Mouse (Mus musculus) natural killer cell, adult 2 months (primary cell): ENCODE data around the gene Surf1.

ENCODE experiments used
- DNase-seq, 2 experiments: peaks; one replicate each; pipeline ENCODE4 v3.0.0; 2022; ENCODE audit warnings: low spot score in 2 of 2

The Surf1 gene

GRCm38 (mm10) chr2:26927745-26928476 is 11.6 kb upstream of the Surf1 start:
- no peak for DNase-seq

- DNase-seq = no peak
Measured at GRCm38 (mm10) chr2:26921784-26922183, 5.5 kb upstream of the Surf1 start.

- DNase-seq = no peak
Measured at GRCm38 (mm10) chr2:26920190-26920855, 4.0 kb upstream of the Surf1 start.

GRCm38 (mm10) chr2:26919684-26920083 is 3.4 kb upstream of the Surf1 start:
- DNase-seq = no peak

GRCm38 (mm10) chr2:26916738-26917137 is 408 bp upstream of the Surf1 start:
- no peak for DNase-seq

- DNase-seq = no peak
Measured at GRCm38 (mm10) chr2:26914148-26914941, 2.0 kb downstream of the Surf1 start.

- no peak for DNase-seq
Measured at GRCm38 (mm10) chr2:26913416-26914147, 2.7 kb downstream of the Surf1 start.

GRCm38 (mm10) chr2:26912253-26912770 is 4.0 kb downstream of the Surf1 start:
- DNase-seq = no peak

GRCm38 (mm10) chr2:26910994-26911765 is 5.2 kb downstream of the Surf1 start:
- no peak for DNase-seq

GRCm38 (mm10) chr2:26910124-26910993 is 6.0 kb downstream of the Surf1 start, which contains the start of the genes Med22 and Rpl7a:
TSS of gene Med22 (minus strand) at chr2:26910677.
TSS of gene Rpl7a (plus strand) at chr2:26910764.
- DNase-seq = peak; percentile 99

GRCm38 (mm10) chr2:26909387-26909784 is 6.9 kb downstream of the Surf1 start:
- DNase-seq = no peak

GRCm38 (mm10) chr2:26908710-26909386 is 7.5 kb downstream of the Surf1 start:
- DNase-seq = no peak

- peak; percentile 54 to 58 for DNase-seq
Measured at GRCm38 (mm10) chr2:26907109-26907508, 9.2 kb downstream of the Surf1 start.

GRCm38 (mm10) chr2:26906431-26906830 is 9.9 kb downstream of the Surf1 start:
- DNase-seq = no peak

- no peak for DNase-seq
Measured at GRCm38 (mm10) chr2:26905936-26906335, 10.4 kb downstream of the Surf1 start.

GRCm38 (mm10) chr2:26903311-26903710 is 13.0 kb downstream of the Surf1 start:
- DNase-seq = no peak

- peak; percentile 96 for DNase-seq
Measured at GRCm38 (mm10) chr2:26902467-26903220, 13.7 kb downstream of the Surf1 start, which contains the start of gene Surf6. TSS of gene Surf6 (minus strand) at chr2:26902879.

- no peak for DNase-seq
Measured at GRCm38 (mm10) chr2:26901834-26902400, 14.4 kb downstream of the Surf1 start.
